Mouse (Mus musculus) bone marrow, adult 2 months (tissue): ENCODE measurements around the gene Nom1.

Experiments used
- CTCF ChIP-seq: fragments of 200-500 bp; IDR thresholded peaks from 2 replicates; pipeline ENCODE4 v1.5.1; 2011; ENCODE audit warnings: low read length, control low read depth; ENCODE audit not compliant: control insufficient read depth, insufficient read depth
- POLR2A ChIP-seq: fragments of 200-500 bp; IDR thresholded peaks from 2 replicates; pipeline ENCODE4 v1.6.1; 2011; ENCODE audit warnings: low read depth, mild to moderate bottlenecking, control low read depth, low read length, borderline replicate concordance; ENCODE audit not compliant: control insufficient read depth

DNA sequence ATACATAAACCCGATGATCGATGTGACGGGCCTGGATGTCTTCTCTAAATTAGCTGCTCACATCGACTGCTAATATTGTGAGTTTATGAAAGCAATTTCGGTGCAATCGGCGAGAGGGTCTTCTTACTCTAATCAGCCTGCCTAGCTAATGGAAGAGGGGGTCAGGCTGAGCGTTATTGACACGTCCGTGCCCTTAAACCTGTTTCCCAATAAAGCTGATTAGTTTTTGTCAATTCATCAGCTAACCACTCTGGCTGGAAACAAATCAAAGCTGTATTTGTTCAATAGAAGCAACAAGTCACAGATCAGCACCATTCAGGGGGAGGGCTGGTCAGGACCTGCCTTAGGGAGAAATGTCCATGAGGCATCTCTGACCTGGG, 51.5 kb downstream of the Nom1 start:
- TF ChIP-seq CTCF = no peak
- no peak for TF ChIP-seq POLR2A
